16 mouse cellular contexts compared by ENCODE assay signal in genomic region chr14:31576846-31577697, GRCm38 (mm10). TPM values are rescaled to one million over a fixed set of nuclear protein-coding genes. Genes with fewer than 3 reads are reported as not detected.
DNase-seq lines count a peak whose midpoint lies in the region; ATAC-seq and TF ChIP-seq lines count a peak whose summit lies in the region.
"Had no signal": no experiment of that assay in that cellular context is flagged by ENCODE, and none has a peak within 500 bp of the region (broad histone marks: within the 10 kb centered on the region; RNA-seq: fewer than 3 reads in every experiment).

No protein-coding gene starts in this region.

- peak overlapping the region; percentile 24 for H3K4me3 ChIP-seq in heart, embryonic 12.5 days
- H3K4me3 ChIP-seq in MEL (ENCODE audit: control insufficient read depth in 1 of 2, insufficient read depth in 1 of 2, low read depth in 2 of 2, low read length in 2 of 2) = no peak overlapping the region
- no peak overlapping the region for H3K4me3 ChIP-seq in embryonic facial prominence, embryonic 13.5 days
- no peak overlapping the region for H3K4me3 ChIP-seq in stomach, postnatal 0 days (ENCODE audit: low read depth, low read length)
- no peak overlapping the region for H3K4me3 ChIP-seq in forebrain, embryonic 13.5 days
- H3K4me3 ChIP-seq in liver, postnatal 0 days (ENCODE audit: low read depth, low read length) = no peak overlapping the region
- no peak overlapping the region for H3K4me3 ChIP-seq in liver, embryonic 12.5 days

- DNase-seq in heart, postnatal 25 days (ENCODE audit: low spot score) = no peak
- DNase-seq in MEL (ENCODE audit: low read depth, low spot score) = no peak
- no peak for DNase-seq in stomach, postnatal 0 days (ENCODE audit: low spot score)
- DNase-seq in liver, postnatal 0 days = no peak
- DNase-seq: cerebellum, adult 2 months; kidney, adult 11 months; kidney, postnatal 36 days; layer of hippocampus, postnatal 36 days; lung, adult 2 months; retina, postnatal 1 day had no signal

- no peaks in the 10 kb centered on the region for H3K27me3 ChIP-seq in heart, embryonic 12.5 days (replicated peaks)
- no peaks in the 10 kb centered on the region; a peak in 1 of 4 replicates for H3K27me3 ChIP-seq in MEL (ENCODE audit: control insufficient read depth in 1 of 2, insufficient read depth in 2 of 2, low read length in 2 of 2)
- no peaks in the 10 kb centered on the region for H3K27me3 ChIP-seq in embryonic facial prominence, embryonic 13.5 days
- no peaks in the 10 kb centered on the region for H3K27me3 ChIP-seq in stomach, postnatal 0 days (ENCODE audit: control insufficient read depth, insufficient read depth, low read length)
- H3K27me3 ChIP-seq in forebrain, embryonic 13.5 days = no peaks in the 10 kb centered on the region
- H3K27me3 ChIP-seq in liver, postnatal 0 days (ENCODE audit: insufficient read depth, low read length) = no peaks in the 10 kb centered on the region
- peaks cover 21% of the 10 kb centered on the region for H3K27me3 ChIP-seq in liver, embryonic 12.5 days (replicated peaks)

- no peaks in the 10 kb centered on the region for H3K36me3 ChIP-seq in heart, embryonic 12.5 days
- H3K36me3 ChIP-seq in MEL (ENCODE audit: control insufficient read depth in 1 of 2, insufficient read depth in 2 of 2, low read length in 2 of 2) = no peaks in the 10 kb centered on the region
- no peaks in the 10 kb centered on the region for H3K36me3 ChIP-seq in embryonic facial prominence, embryonic 13.5 days
- H3K36me3 ChIP-seq in stomach, postnatal 0 days (ENCODE audit: control insufficient read depth, insufficient read depth, low read length) = no peaks in the 10 kb centered on the region
- no peaks in the 10 kb centered on the region for H3K36me3 ChIP-seq in forebrain, embryonic 13.5 days (ENCODE audit: poor library complexity, severe bottlenecking)
- H3K36me3 ChIP-seq in liver, postnatal 0 days (replicated peaks; ENCODE audit: insufficient read depth, low read length) = no peaks in the 10 kb centered on the region
- no peaks in the 10 kb centered on the region for H3K36me3 ChIP-seq in liver, embryonic 12.5 days

- no peak for TF ChIP-seq RAD21 in MEL (IDR thresholded peaks at IDR 0.05; ENCODE audit: low read depth, low read length)

- H3K4me1 ChIP-seq in heart, embryonic 12.5 days (replicated peaks) = peaks cover 41% of the 10 kb centered on the region
- peaks cover 0 to 9% of the 10 kb centered on the region in 2 experiments; a peak in 1 of 4 replicates for H3K4me1 ChIP-seq in MEL (ENCODE audit: control insufficient read depth in 1 of 2, insufficient read depth in 2 of 2, low read length in 2 of 2)
- peaks cover 26% of the 10 kb centered on the region for H3K4me1 ChIP-seq in embryonic facial prominence, embryonic 13.5 days
- no peaks in the 10 kb centered on the region for H3K4me1 ChIP-seq in stomach, postnatal 0 days (replicated peaks; ENCODE audit: control insufficient read depth, insufficient read depth)
- H3K4me1 ChIP-seq in forebrain, embryonic 13.5 days = no peaks in the 10 kb centered on the region
- no peaks in the 10 kb centered on the region for H3K4me1 ChIP-seq in liver, postnatal 0 days (ENCODE audit: insufficient read depth)
- H3K4me1 ChIP-seq in liver, embryonic 12.5 days = peaks cover 4% of the 10 kb centered on the region; the same call in 1 of the 2 replicates

- no peak for TF ChIP-seq POLR2A in MEL (IDR thresholded peaks at IDR 0.05; ENCODE audit: control insufficient read depth in 1 of 2, insufficient read depth in 1 of 2, low read depth in 1 of 2, low read length in 2 of 2, poor library complexity in 1 of 2)

- H3K9ac ChIP-seq in heart, embryonic 12.5 days = 0 out of 2 replicates have a peak overlapping the region, but pooled peaks have one; percentile 8
- H3K9ac ChIP-seq in MEL (ENCODE audit: control insufficient read depth, low read depth, low read length, poor library complexity, severe bottlenecking) = no peak overlapping the region
- no peak overlapping the region for H3K9ac ChIP-seq in embryonic facial prominence, embryonic 13.5 days
- H3K9ac ChIP-seq in stomach, postnatal 0 days (ENCODE audit: low read length) = no peak overlapping the region
- H3K9ac ChIP-seq in forebrain, embryonic 13.5 days = no peak overlapping the region
- H3K9ac ChIP-seq in liver, postnatal 0 days (replicated peaks) = no peak overlapping the region
- H3K9ac ChIP-seq in liver, embryonic 12.5 days = no peak overlapping the region

- peaks cover 5% of the 10 kb centered on the region; the same call in 1 of the 2 replicates for H3K9me3 ChIP-seq in heart, embryonic 12.5 days (replicated peaks)
- no peaks in the 10 kb centered on the region for H3K9me3 ChIP-seq in MEL (replicated peaks; ENCODE audit: insufficient read depth, low read length)
- H3K9me3 ChIP-seq in embryonic facial prominence, embryonic 13.5 days = no peaks in the 10 kb centered on the region
- H3K9me3 ChIP-seq in stomach, postnatal 0 days (ENCODE audit: control insufficient read depth, low read length) = no peaks in the 10 kb centered on the region
- 0 out of 2 replicates have a peak, but pooled peaks cover 5% of the 10 kb centered on the region for H3K9me3 ChIP-seq in forebrain, embryonic 13.5 days (replicated peaks)
- H3K9me3 ChIP-seq in liver, postnatal 0 days (ENCODE audit: low read length) = no peaks in the 10 kb centered on the region
- peaks cover 9% of the 10 kb centered on the region for H3K9me3 ChIP-seq in liver, embryonic 12.5 days (replicated peaks)

- ATAC-seq in heart, embryonic 12.5 days (ENCODE audit: insufficient number of reproducible peaks, low FRiP score) = no peak
- ATAC-seq in embryonic facial prominence, embryonic 13.5 days (ENCODE audit: insufficient number of reproducible peaks, insufficient read depth, low FRiP score, low TSS enrichment, low read depth) = no peak
- ATAC-seq in stomach, postnatal 0 days (ENCODE audit: low FRiP score, low TSS enrichment) = no peak
- no peak for ATAC-seq in forebrain, embryonic 13.5 days
- ATAC-seq in liver, postnatal 0 days = no peak
- ATAC-seq in liver, embryonic 12.5 days = no peak

- no peaks in the 10 kb centered on the region for H3K79me2 ChIP-seq in MEL (ENCODE audit: control insufficient read depth, insufficient read depth, low read length, poor library complexity)

- peak overlapping the region; percentile 57 for H3K4me2 ChIP-seq in heart, embryonic 12.5 days
- H3K4me2 ChIP-seq in embryonic facial prominence, embryonic 13.5 days = peak overlapping the region; percentile 18; the same call in 1 of the 2 replicates
- 0 out of 2 replicates have a peak overlapping the region, but pooled peaks have one; percentile 5 for H3K4me2 ChIP-seq in stomach, postnatal 0 days (replicated peaks; ENCODE audit: low read depth)
- H3K4me2 ChIP-seq in forebrain, embryonic 13.5 days = no peak overlapping the region
- H3K4me2 ChIP-seq in liver, postnatal 0 days (ENCODE audit: low read depth, low read length) = no peak overlapping the region
- H3K4me2 ChIP-seq in liver, embryonic 12.5 days = no peak overlapping the region

- intact Hi-C loops in heart, postnatal 25 days (cut with DNase I) = no loop called here

- no peak for TF ChIP-seq CTCF in MEL (IDR thresholded peaks at IDR 0.05 in 2 of 3, conservative IDR thresholded peaks at IDR 0.05 in 1 of 3; ENCODE audit: control insufficient read depth in 1 of 3, insufficient read depth in 1 of 3, low read depth in 2 of 3, low read length in 3 of 3, poor library complexity in 1 of 3, severe bottlenecking in 1 of 3)
- no peak for TF ChIP-seq CTCF in stomach, postnatal 0 days (IDR thresholded peaks at IDR 0.05; ENCODE audit: low read depth)
- TF ChIP-seq CTCF in liver, postnatal 0 days (IDR thresholded peaks at IDR 0.05; ENCODE audit: low read depth) = no peak

- peak overlapping the region; percentile 65 for H3K27ac ChIP-seq in heart, embryonic 12.5 days (ENCODE audit: poor library complexity, severe bottlenecking)
- H3K27ac ChIP-seq in MEL (ENCODE audit: control insufficient read depth, low read depth, low read length) = no peak overlapping the region
- no peak overlapping the region for H3K27ac ChIP-seq in embryonic facial prominence, embryonic 13.5 days
- no peak overlapping the region for H3K27ac ChIP-seq in stomach, postnatal 0 days (replicated peaks)
- no peak overlapping the region for H3K27ac ChIP-seq in forebrain, embryonic 13.5 days
- H3K27ac ChIP-seq in liver, postnatal 0 days (ENCODE audit: low read depth) = no peak overlapping the region
- H3K27ac ChIP-seq in liver, embryonic 12.5 days = no peak overlapping the region

- 21% methylated on average over 10 of the region's 10 CpGs for WGBS in heart, embryonic 12.5 days
- 41% methylated on average over 10 of the region's 10 CpGs for WGBS in embryonic facial prominence, embryonic 13.5 days
- WGBS in stomach, postnatal 0 days = 44% methylated on average over 10 of the region's 10 CpGs
- 66% methylated on average over 10 of the region's 10 CpGs for WGBS in forebrain, embryonic 13.5 days
- 35% methylated on average over 10 of the region's 10 CpGs for WGBS in liver, postnatal 0 days (ENCODE audit: insufficient replicate concordance)
- 25% methylated on average over 10 of the region's 10 CpGs for WGBS in liver, embryonic 12.5 days (ENCODE audit: insufficient replicate concordance)

- TF ChIP-seq EP300 in MEL (IDR thresholded peaks at IDR 0.05; ENCODE audit: low read depth in 1 of 2, low read length in 2 of 2) = no peak
- TF ChIP-seq EP300 in stomach, postnatal 0 days (optimal IDR thresholded peaks at IDR 0.05) = no peak
- no peak for TF ChIP-seq EP300 in liver, postnatal 0 days (IDR thresholded peaks at IDR 0.05; ENCODE audit: low read depth)

TF ChIP-seq in MEL, 35 proteins besides CTCF, POLR2A, EP300 and RAD21:
- TF ChIP-seq JUND (IDR thresholded peaks at IDR 0.05; ENCODE audit: low read depth, low read length) (peak; percentile 92; the same call in 1 of the 2 replicates), ZMIZ1 (IDR thresholded peaks at IDR 0.05; ENCODE audit: low read depth, low read length) (no peak)

RNA-seq across cellular contexts. Expression of gene Colq, which starts 14.1 kb away (rescaled TPM):
- 7.6 and 7.7 TPM in 2 replicates for polyA plus RNA-seq in heart, embryonic 12.5 days (2016; fragmentation: Nextera tagmentation; extraction: Ambion mirVana)
- 10 to 100 TPM in 1 of 2 experiments, 1 to 10 TPM in 1; 9.3 to 11.9 TPM for total RNA-seq in heart, postnatal 25 days (2021)
- total RNA-seq in MEL (2012; rRNA removed) = not detected in 2 replicates
- not detected for polyA plus RNA-seq in MEL (2012; ENCODE audit: insufficient read depth in 1 of 2, insufficient read length in 2 of 2, low read depth in 1 of 2, low replicate concordance in 2 of 2, missing spikeins in 1 of 2)
- polyA plus RNA-seq in embryonic facial prominence, embryonic 13.5 days (2015; fragmentation: Nextera tagmentation; extraction: Ambion mirVana) = 0.39 and 0.47 TPM in 2 replicates
- 0.91 and 1.2 TPM in 2 replicates for polyA plus RNA-seq in stomach, postnatal 0 days (2015; fragmentation: Nextera tagmentation; extraction: Ambion mirVana)
- polyA plus RNA-seq in forebrain, embryonic 13.5 days (2015; fragmentation: Nextera tagmentation; extraction: Ambion mirVana) = not detected in 2 replicates
- polyA plus RNA-seq in liver, postnatal 0 days (2015; fragmentation: Nextera tagmentation; extraction: Ambion mirVana) = 0.29 and 0.52 TPM in 2 replicates
- polyA plus RNA-seq in liver, embryonic 12.5 days (2016; fragmentation: Nextera tagmentation; extraction: Ambion mirVana) = 0.05 and 0.22 TPM in 2 replicates
- total RNA-seq: midbrain, postnatal 0 days had no signal
- polyA plus RNA-seq: hindbrain, embryonic 11.5 days had no signal

Comparison
In these comparisons a context has a peak if more than half of its experiments do, and no peak if none do; other contexts are left out.
1. H3K4me2 ChIP-seq: peak in heart, embryonic 12.5 days (single experiment), embryonic facial prominence, embryonic 13.5 days (single experiment) and stomach, postnatal 0 days (single experiment); none in forebrain, embryonic 13.5 days (single experiment), liver, postnatal 0 days (single experiment) and liver, embryonic 12.5 days (single experiment).